Mouse (Mus musculus): ENCODE data around the gene Prpf3.

GRCm38 (mm10) chr3:95902373-95902625, 46.6 kb upstream of the Prpf3 start:
- TF ChIP-seq POLR2A (IDR thresholded peaks at IDR 0.05; ENCODE audit: low read depth, low read length) (no peak), CTCF (IDR thresholded peaks at IDR 0.05; ENCODE audit: extremely low read depth, insufficient read length, insufficient replicate concordance, low read depth, low read length) (no peak)
